Mouse (Mus musculus): ENCODE results near the gene Nat8f6. TPM values are rescaled to one million over a fixed set of nuclear protein-coding genes. Genes with fewer than 3 reads are reported as not detected.
"Not testable (repeated sequence)": the region's sequence is repeated elsewhere in the genome, so short reads cannot be mapped to it uniquely, and the experiment has no call there.

Nat8f6 gene
- not detected in 2 replicates for polyA plus RNA-seq (2015; fragmentation: Nextera tagmentation; extraction: Ambion mirVana)

DNA sequence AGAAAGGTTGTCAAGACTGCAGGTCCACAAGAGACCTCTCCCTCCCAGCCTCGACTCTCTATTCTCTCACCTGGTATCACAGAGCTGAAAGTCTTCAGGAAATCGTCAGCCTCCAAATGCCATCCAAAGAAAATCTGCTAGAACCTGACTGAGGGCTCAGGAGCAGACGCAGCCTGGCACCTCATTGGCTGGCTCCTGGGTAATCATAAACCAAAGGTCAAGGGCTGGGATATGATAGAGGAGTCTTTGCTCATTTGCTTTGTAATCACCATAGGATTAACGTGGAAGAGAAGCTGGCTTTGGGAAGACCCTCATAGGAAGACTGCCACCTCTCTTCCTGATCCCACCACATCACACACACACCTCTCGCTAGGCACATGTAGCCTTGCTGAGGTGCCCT lies at the start of gene Nat8f6, which contains the start of gene Nat8f5:
Gene Nat8f6 (minus strand): TSS at position 118 of the 400 bp plus-strand sequence.
Gene Nat8f5 (minus strand): TSS at position 136 of the 400 bp plus-strand sequence.
- WGBS, result 86% methylated on average over 5 of the region's 5 CpGs
- no peak for ATAC-seq (ENCODE audit: low read depth)
- Histone ChIP-seq H3K9ac (no peak within 1 kb of the TSS), H3K4me2 (no peak within 1 kb of the TSS), H3K27ac (replicated peaks) (no peak within 1 kb of the TSS), H3K4me3 (no peak within 1 kb of the TSS), H3K9me3 (no peaks in the 10 kb centered on the region), H3K27me3 (no peaks in the 10 kb centered on the region), H3K36me3 (no peaks in the 10 kb centered on the region), H3K4me1 (replicated peaks) (no peaks in the 10 kb centered on the region)

DNA sequence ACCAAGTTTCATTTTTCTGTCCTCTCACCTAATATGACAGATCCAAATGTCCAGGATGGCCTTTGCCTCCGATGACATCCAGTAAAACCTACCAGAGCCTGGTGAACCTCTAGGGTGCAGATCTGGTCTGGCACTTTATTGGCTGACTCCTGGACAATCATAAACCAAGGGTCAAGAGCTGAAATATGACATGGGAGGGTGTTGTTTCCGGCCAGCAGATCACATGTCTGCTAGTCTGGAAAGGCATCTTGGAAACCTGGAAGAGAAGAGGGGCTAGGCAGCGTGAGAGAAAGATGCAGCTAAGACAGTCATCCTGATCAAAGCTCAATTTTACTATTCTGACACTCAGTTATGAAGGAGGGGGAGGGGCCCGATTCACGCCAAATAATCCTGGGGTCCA lies 48.3 kb upstream of the Nat8f6 start, which contains the start of gene Nat8f2:
Gene Nat8f2 (minus strand): TSS at position 153 of the 400 bp plus-strand sequence.
- H3K36me3 ChIP-seq; H3K9ac ChIP-seq; H3K4me1 ChIP-seq (replicated peaks); H3K4me3 ChIP-seq; H3K4me2 ChIP-seq; H3K27me3 ChIP-seq; H3K9me3 ChIP-seq; H3K27ac ChIP-seq (replicated peaks); ATAC-seq (ENCODE audit: low read depth): not testable (repeated sequence)
- 86% methylated on average over 5 of the region's 5 CpGs for WGBS

DNA sequence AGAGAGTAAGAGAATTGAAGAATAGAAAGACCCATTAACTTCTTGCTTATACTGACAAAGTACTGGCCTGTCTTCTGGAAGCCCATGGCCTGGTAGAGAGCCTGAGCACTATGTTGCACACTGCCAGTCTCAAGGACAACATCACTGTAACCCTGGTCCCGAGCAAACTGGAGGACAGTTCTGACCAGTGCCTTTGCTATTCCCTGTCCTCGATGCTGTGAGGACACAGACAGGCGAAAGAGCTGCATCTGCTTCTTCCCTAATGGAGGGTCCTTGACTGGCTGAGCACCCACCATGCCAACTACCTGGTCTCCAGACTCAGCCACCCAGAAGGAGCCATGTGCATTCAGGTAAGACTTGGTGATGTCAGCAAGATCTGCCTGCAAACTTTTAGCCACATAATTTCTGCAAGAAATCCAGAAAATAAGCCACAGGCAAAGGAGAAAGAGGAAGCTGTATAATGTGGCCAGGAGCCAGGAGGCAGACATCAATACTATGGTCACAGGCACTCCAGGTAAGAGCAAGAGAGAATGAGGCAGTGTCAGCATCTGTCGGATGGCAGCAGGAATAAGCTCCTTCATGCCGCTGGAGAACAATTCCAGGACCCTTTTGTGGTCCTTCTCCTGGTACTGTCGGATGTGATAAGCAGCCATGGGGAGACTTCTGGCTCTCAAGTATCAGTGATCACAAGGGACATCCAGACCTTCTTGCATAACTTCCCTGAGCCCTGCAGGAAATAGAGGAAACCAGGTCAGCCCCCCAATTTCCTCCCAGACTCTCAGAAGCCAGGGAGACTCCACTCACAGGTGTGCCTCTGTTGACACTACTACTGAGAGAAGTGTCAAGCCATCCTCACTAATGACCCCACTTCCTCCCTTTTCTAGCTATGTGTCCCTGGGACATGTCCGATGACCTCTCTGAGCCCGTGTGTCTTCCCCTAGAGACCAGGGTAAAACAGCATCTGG lies 47.3 kb upstream of the Nat8f6 start:
- Histone ChIP-seq H3K27ac (replicated peaks) (no peak overlapping the region), H3K4me3 (no peak overlapping the region), H3K27me3 (no peaks in the 10 kb centered on the region), H3K9ac (no peak overlapping the region), H3K36me3 (no peaks in the 10 kb centered on the region), H3K9me3 (no peaks in the 10 kb centered on the region), H3K4me2 (no peak overlapping the region), H3K4me1 (replicated peaks) (no peaks in the 10 kb centered on the region)
- 83% methylated on average over 8 of the region's 8 CpGs for WGBS
- no peak for ATAC-seq (ENCODE audit: low read depth)

DNA sequence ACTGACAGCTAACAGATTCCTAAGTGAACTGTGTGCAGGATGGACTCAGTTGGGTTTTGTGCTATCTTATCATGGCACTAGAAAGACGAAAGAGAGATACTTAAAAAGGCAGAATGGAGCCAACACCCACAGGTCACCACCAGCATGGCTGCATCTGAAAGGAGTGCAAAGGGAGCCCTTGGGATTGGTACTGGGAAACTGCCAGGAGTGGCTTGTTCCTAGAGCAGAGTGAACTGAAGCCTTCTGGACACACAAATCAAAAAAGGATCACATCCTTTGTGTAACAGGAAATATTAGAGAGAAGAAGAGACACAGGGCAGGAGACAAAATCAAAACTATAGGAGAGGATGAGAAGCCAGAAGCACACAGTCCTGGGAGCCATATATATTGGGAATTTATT lies 46.2 kb upstream of the Nat8f6 start:
- H3K27ac ChIP-seq (replicated peaks); H3K4me2 ChIP-seq; H3K4me3 ChIP-seq; H3K9me3 ChIP-seq; H3K9ac ChIP-seq; ATAC-seq (ENCODE audit: low read depth); H3K4me1 ChIP-seq (replicated peaks); H3K36me3 ChIP-seq; H3K27me3 ChIP-seq: not testable (repeated sequence)
- WGBS, result 72% methylated on average over 1 of the region's 1 CpGs

DNA sequence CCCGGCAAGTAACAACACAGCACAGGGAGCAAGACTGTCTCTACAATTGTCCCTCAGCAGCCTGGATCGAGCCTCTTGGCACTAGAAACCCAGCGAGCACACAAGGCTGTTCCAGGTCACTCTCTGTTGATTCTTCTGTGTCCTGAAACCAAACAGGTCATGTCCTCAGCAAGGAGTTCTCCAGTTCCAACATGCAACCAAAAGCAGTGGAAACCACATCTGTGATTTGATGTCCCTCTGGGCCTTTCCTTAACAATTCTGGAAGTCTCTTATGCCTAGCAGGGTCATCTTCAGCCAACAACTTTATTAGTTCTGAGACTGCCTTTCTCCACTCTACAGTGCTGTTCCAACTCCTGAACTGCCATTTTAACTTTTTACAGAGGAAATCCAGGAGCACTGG lies 45.4 kb upstream of the Nat8f6 start:
- not testable (repeated sequence) for H3K27ac ChIP-seq (replicated peaks); H3K4me2 ChIP-seq; ATAC-seq (ENCODE audit: low read depth); H3K9me3 ChIP-seq; H3K4me1 ChIP-seq (replicated peaks); H3K27me3 ChIP-seq; H3K36me3 ChIP-seq; H3K9ac ChIP-seq; H3K4me3 ChIP-seq
- 88% methylated on average over 3 of the region's 3 CpGs for WGBS

DNA sequence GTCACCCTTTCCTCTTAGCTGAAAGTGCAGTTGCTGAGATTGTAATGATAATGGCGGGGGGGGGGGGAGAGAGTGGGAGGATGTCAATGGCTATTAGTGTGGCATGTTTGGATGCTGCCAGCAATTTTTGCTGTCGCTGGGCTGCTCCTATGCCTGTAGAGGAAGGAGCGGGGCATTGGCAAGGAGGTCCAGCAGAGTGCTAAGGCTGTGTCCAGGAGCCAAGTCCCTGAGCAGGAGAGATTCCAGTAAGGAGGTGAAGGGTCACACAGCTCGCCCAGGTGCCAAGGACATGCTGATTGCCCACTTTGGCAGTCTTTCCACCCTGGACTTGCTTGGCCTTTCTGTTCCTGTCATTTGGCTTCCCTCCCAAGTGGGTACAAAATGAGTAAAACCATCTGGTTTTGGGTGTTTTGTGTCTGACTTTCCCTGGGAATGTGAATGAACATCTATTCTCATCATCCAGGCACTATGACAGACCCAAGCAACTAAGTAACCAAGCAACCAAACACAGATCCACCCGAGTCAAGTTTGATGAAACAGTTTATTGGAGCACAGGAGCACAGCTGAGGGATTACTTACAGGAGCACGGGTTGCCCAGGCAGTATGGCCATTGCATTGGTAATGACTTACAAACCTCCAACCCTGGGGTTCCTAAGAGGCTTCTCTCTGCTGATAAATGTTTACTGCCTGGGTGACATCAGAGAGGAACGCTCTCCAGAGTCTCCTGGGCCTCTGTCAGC lies 44.3 kb upstream of the Nat8f6 start:
- H3K27me3 ChIP-seq; ATAC-seq (ENCODE audit: low read depth); H3K27ac ChIP-seq (replicated peaks); H3K9ac ChIP-seq; H3K4me1 ChIP-seq (replicated peaks); H3K4me2 ChIP-seq; H3K36me3 ChIP-seq; H3K9me3 ChIP-seq; H3K4me3 ChIP-seq: not testable (repeated sequence)
- 73% methylated on average over 5 of the region's 7 CpGs for WGBS

DNA sequence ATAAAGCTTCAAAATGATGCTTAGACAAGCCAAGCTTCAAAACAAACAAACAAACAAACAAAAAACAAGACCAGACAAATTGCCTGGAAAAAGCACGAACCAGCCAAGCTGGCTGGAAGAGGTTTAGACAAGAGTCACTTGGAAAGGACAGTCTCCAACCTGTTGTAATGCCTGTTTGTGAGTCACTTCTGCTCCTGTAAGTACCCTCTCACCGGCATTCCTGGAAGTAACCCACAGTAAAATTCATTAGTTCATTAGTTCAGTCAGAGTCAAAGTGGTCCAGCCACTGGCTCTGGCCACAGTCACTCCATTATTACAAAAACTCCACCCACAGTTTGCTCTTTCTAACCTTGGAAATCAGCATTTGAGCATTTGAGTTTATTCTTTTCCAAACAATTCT lies 43.1 kb upstream of the Nat8f6 start:
- no peak overlapping the region for H3K4me2 ChIP-seq
- ATAC-seq (ENCODE audit: low read depth), result no peak
- H3K36me3 ChIP-seq, result no peaks in the 10 kb centered on the region
- WGBS, result 91% methylated on average over 2 of the region's 2 CpGs
- H3K9me3 ChIP-seq, result no peaks in the 10 kb centered on the region
- no peaks in the 10 kb centered on the region for H3K4me1 ChIP-seq (replicated peaks)
- no peak overlapping the region for H3K27ac ChIP-seq (replicated peaks)
- H3K27me3 ChIP-seq, result no peaks in the 10 kb centered on the region
- H3K9ac ChIP-seq, result no peak overlapping the region
- H3K4me3 ChIP-seq, result no peak overlapping the region

DNA sequence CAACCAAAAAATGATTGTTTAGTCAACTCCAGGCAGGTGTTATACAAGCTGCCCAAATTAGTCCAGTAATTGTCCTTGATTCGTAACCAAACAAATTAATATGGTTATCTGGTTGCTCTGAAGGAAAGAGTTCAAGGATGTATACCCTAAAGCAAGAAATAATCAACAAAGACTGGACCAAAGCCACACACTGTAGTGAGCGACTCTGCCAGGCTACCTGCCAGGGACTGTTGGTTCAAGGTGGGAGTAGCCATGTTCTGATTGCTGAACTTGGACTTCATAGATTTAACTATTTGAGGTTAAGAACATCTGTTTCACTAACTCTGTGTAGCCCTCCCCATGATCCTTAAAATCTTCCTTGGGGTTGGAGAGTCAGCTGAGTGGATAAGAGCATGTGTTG lies 42.4 kb upstream of the Nat8f6 start:
- no peak overlapping the region for H3K9ac ChIP-seq
- no peaks in the 10 kb centered on the region for H3K9me3 ChIP-seq
- WGBS, result 84% methylated on average over 2 of the region's 2 CpGs
- no peak overlapping the region for H3K4me3 ChIP-seq
- H3K36me3 ChIP-seq, result no peaks in the 10 kb centered on the region
- ATAC-seq (ENCODE audit: low read depth), result no peak
- H3K4me2 ChIP-seq, result no peak overlapping the region
- no peaks in the 10 kb centered on the region for H3K4me1 ChIP-seq (replicated peaks)
- no peaks in the 10 kb centered on the region for H3K27me3 ChIP-seq
- no peak overlapping the region for H3K27ac ChIP-seq (replicated peaks)

DNA sequence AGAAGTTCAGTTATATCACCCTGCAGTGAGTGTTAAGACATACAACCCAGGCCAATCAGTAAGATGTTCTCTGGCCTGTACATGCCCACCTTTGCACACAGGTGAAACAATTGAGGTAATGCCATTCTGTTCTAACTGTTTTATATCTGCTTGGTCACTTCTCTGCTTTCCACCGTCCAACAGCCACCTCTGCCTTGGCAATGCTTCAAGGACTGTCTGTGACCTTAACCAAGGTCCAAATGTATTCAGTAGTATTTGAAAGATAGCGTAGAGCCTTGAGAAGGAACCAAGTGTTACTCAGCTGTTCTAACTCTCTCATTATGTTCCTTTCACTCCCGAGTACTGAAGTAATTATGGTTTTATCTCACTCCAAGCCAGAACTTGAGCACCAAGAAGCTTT lies 41.8 kb upstream of the Nat8f6 start:
- Histone ChIP-seq H3K36me3 (no peaks in the 10 kb centered on the region), H3K4me3 (no peak overlapping the region), H3K27me3 (no peaks in the 10 kb centered on the region), H3K4me2 (no peak overlapping the region), H3K9me3 (no peaks in the 10 kb centered on the region), H3K4me1 (replicated peaks) (no peaks in the 10 kb centered on the region), H3K9ac (no peak overlapping the region), H3K27ac (replicated peaks) (no peak overlapping the region)
- ATAC-seq (ENCODE audit: low read depth), result no peak
- WGBS, result 86% methylated on average over 3 of the region's 3 CpGs

DNA sequence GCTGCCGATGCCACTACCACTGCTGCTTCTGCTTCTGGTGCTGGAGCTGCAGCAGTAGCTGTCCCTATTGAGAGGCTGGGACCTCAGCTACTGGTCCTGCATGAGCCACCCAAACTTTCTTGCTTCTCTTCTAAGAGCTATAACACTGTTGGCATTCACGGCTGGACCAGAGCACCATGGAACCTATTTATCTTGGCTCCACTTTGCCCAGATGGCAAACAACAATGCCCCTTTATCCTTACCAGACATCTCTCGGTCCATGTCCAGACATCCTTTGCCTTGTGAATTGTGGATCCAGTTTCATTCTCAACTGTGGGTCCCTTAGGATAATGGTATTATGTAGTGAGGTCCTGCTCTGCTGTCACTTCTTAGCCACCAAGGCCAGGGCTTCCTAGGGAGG lies 40.5 kb upstream of the Nat8f6 start:
- WGBS, result 77% methylated on average over 3 of the region's 3 CpGs
- H3K27ac ChIP-seq (replicated peaks), result no peak overlapping the region
- H3K4me3 ChIP-seq, result no peak overlapping the region
- no peak for ATAC-seq (ENCODE audit: low read depth)
- H3K4me1 ChIP-seq (replicated peaks), result no peaks in the 10 kb centered on the region
- H3K9me3 ChIP-seq, result no peaks in the 10 kb centered on the region
- no peaks in the 10 kb centered on the region for H3K36me3 ChIP-seq
- no peak overlapping the region for H3K4me2 ChIP-seq
- no peak overlapping the region for H3K9ac ChIP-seq
- H3K27me3 ChIP-seq, result no peaks in the 10 kb centered on the region

DNA sequence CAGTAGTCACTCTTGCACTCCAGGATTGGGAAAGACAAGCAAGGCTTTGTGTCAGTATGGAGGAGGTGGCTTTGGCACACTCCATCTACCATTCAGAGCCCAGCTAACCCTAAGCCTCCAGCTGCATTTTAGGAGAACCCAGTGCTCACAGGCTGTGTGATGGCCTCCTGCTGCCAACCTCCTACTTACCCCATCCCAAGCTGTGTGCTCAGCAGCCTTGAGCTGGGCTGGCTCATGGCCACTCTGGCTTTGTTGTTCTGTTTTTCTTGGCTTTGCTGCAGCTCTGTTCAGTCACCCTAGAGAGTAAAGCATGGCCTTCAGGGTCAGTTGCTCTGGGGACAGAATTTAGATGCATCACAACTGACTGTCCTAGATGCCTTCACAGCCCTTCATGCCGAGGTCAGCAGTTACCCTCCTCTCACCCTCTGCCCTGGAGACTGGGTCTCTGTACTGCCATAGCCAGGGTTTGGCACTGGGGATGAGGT lies 35.5 kb upstream of the Nat8f6 start:
- Histone ChIP-seq H3K4me2 (no peak overlapping the region), H3K27me3 (no peaks in the 10 kb centered on the region), H3K4me1 (replicated peaks) (no peaks in the 10 kb centered on the region), H3K4me3 (no peak overlapping the region), H3K36me3 (no peaks in the 10 kb centered on the region), H3K27ac (replicated peaks) (no peak overlapping the region), H3K9ac (no peak overlapping the region), H3K9me3 (no peaks in the 10 kb centered on the region)
- 65% methylated on average over 1 of the region's 1 CpGs for WGBS
- ATAC-seq (ENCODE audit: low read depth), result peak; percentile 50; the same call in 1 of the 2 replicates

DNA sequence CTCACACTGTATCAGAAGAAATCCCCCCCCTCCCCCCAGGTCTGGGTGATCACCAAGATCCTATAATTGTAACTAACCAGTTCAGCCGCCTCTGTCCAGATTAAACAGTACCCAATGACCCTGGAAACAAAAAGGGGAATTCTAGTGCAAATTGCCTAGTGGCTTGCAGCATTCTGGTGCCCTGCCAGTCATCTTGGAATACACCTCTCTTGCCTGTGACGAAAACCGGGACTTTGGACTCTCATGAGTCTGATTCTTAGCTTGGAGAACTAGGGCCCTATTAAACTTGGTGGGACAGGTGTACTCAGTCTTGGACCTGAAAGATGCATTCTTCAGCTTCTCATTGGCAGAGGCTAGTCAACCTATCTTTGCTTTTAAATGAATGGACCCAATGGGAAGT lies 32.7 kb upstream of the Nat8f6 start:
- H3K27ac ChIP-seq (replicated peaks), result no peak overlapping the region
- H3K4me3 ChIP-seq, result no peak overlapping the region
- H3K36me3 ChIP-seq, result no peaks in the 10 kb centered on the region
- 73% methylated on average over 3 of the region's 3 CpGs for WGBS
- H3K27me3 ChIP-seq, result no peaks in the 10 kb centered on the region
- H3K4me1 ChIP-seq (replicated peaks), result no peaks in the 10 kb centered on the region
- H3K9ac ChIP-seq, result no peak overlapping the region
- no peaks in the 10 kb centered on the region for H3K9me3 ChIP-seq
- no peak overlapping the region for H3K4me2 ChIP-seq
- no peak for ATAC-seq (ENCODE audit: low read depth)
